Mouse (Mus musculus) hindbrain, embryonic 13.5 days (tissue): ENCODE results near the gene Bbs7. TPM values are rescaled to one million over a fixed set of nuclear protein-coding genes. Genes with fewer than 3 reads are reported as not detected.

Source experiments
- polyA plus RNA-seq: library from polyadenylated mRNA; unstranded; fragments of >200 nt; fragmentation: Nextera tagmentation; extraction: Ambion mirVana; gene quantifications from 2 replicates; pipeline ENCODE4 v1.2.1, GENCODE M21; 2015

Bbs7 gene
- polyA plus RNA-seq, 1 experiment from 2014 or later, result 21.7 TPM

Other genes with a start within 250 kb of the Bbs7 start
- 85.5 and 88.8 TPM in 2 replicates for gene Anxa5, start 137.6 kb downstream of the Bbs7 start, polyA plus RNA-seq
- 0.30 TPM in 1 of 2 replicates, not detected in the other for gene 1810062G17Rik, start 137.5 kb downstream of the Bbs7 start, polyA plus RNA-seq
- 0.38 and 0.53 TPM in 2 replicates for gene Gm11549, start 91.7 kb downstream of the Bbs7 start, polyA plus RNA-seq
- 84.8 and 88.7 TPM in 2 replicates for gene Exosc9, start 60.9 kb downstream of the Bbs7 start, polyA plus RNA-seq
- gene Ccna2, start 41.3 kb downstream of the Bbs7 start, polyA plus RNA-seq, result 44.0 TPM in 2 replicates
- gene Trpc3, start 76.7 kb upstream of the Bbs7 start, polyA plus RNA-seq, result 7.6 and 8.0 TPM in 2 replicates
- gene 4932438A13Rik, start 249.6 kb upstream of the Bbs7 start, polyA plus RNA-seq, result 62.9 and 66.7 TPM in 2 replicates